Mouse (Mus musculus): ENCODE measurements at regions not wholly inside any gene's neighbourhood (a gene's known extent, or its start where the extent isn't known, plus 50 kb on each side); places are given as distances from the start of the nearest gene placed in this dataset.

DNA sequence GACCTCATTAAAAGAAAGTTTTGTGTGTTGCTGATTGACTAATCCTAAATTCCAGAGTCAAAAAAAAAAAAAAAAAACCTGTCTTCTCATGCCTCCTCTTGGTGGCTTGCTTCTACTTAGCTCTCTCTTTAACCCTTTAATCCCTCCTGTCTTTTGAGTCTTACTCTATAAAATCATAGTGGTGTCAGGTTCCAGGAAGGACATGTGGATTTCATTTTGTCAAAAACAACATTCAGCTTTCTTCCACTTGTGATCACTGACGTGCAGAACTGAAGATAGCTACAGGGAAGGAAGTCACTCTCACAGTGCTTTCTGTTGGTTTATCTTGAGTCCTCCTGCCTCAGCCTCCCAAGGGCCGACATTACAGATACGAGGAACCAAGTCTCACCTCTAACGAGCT, 132.2 kb downstream of the Lca5 start:
- 77% methylated on average over 4 of the region's 4 CpGs for WGBS

GRCm38 (mm10) chr9:83308092-83308491, 132.8 kb downstream of the Lca5 start:
- Histone ChIP-seq H3K27me3 (replicated peaks; ENCODE audit: control insufficient read depth, insufficient read depth, low read length) (no peaks in the 10 kb centered on the region), H3K9ac (ENCODE audit: low read length) (no peak overlapping the region), H3K9me3 (replicated peaks; ENCODE audit: control insufficient read depth, low read length) (no peaks in the 10 kb centered on the region), H3K36me3 (ENCODE audit: control insufficient read depth, insufficient read depth, low read length) (no peaks in the 10 kb centered on the region), H3K4me3 (ENCODE audit: low read depth, low read length) (no peak overlapping the region), H3K27ac (ENCODE audit: low read depth, low read length) (no peak overlapping the region), H3K4me1 (ENCODE audit: control insufficient read depth, insufficient read depth, low read length) (no peaks in the 10 kb centered on the region), H3K4me2 (ENCODE audit: low read length) (no peak overlapping the region)
- WGBS = 98% methylated on average over 4 of the region's 4 CpGs
- no peak for DNase-seq (ENCODE audit: low spot score)
- no peak for ATAC-seq

More for the DNA sequence above, 132.2 kb downstream of the Lca5 start:
- Histone ChIP-seq H3K4me2 (ENCODE audit: low read length) (no peak overlapping the region), H3K9ac (ENCODE audit: low read length) (no peak overlapping the region), H3K4me1 (ENCODE audit: control insufficient read depth, insufficient read depth, low read length) (no peaks in the 10 kb centered on the region), H3K4me3 (ENCODE audit: low read depth, low read length) (no peak overlapping the region), H3K36me3 (ENCODE audit: control insufficient read depth, insufficient read depth, low read length) (no peaks in the 10 kb centered on the region), H3K9me3 (replicated peaks; ENCODE audit: control insufficient read depth, low read length) (no peaks in the 10 kb centered on the region), H3K27me3 (replicated peaks; ENCODE audit: control insufficient read depth, insufficient read depth, low read length) (no peaks in the 10 kb centered on the region), H3K27ac (ENCODE audit: low read depth, low read length) (no peak overlapping the region)
- no peak for DNase-seq (ENCODE audit: low spot score)
- no peak for ATAC-seq

DNA sequence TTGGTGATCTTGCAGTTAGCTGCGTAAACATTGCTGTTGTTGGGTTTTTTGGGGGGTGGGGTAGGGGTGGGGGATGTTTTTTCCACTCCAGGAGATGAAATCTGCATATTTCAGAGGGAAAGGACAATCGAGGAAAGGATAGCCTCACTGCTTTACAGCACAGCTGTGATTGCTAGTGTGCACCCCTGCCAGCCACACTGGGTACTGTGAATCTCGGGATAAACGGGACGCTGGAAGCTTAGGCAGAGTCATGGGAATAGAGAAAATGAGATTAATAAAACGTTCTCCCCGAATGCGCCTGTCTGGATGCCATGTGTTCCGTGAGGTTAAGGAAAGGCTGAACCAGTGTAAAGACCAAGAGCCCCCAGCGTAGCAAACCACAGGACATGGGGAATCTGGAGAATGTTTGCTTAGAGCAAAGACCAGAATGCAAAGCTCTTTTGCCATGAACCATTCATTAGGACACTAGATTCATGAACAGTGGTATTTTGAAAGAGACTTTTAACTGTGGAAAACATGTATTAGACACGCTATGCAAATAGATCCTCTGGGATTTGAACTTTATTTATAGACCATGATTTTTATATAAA, 133.5 kb downstream of the Lca5 start:
- ATAC-seq (no peak), DNase-seq (ENCODE audit: low spot score) (no peak)
- Histone ChIP-seq H3K4me1 (ENCODE audit: control insufficient read depth, insufficient read depth, low read length) (no peaks in the 10 kb centered on the region), H3K27me3 (replicated peaks; ENCODE audit: control insufficient read depth, insufficient read depth, low read length) (no peaks in the 10 kb centered on the region), H3K9ac (ENCODE audit: low read length) (no peak overlapping the region), H3K36me3 (ENCODE audit: control insufficient read depth, insufficient read depth, low read length) (no peaks in the 10 kb centered on the region), H3K4me2 (ENCODE audit: low read length) (no peak overlapping the region), H3K4me3 (ENCODE audit: low read depth, low read length) (no peak overlapping the region), H3K27ac (ENCODE audit: low read depth, low read length) (no peak overlapping the region), H3K9me3 (replicated peaks; ENCODE audit: control insufficient read depth, low read length) (no peaks in the 10 kb centered on the region)
- WGBS = 86% methylated on average over 11 of the region's 11 CpGs

DNA sequence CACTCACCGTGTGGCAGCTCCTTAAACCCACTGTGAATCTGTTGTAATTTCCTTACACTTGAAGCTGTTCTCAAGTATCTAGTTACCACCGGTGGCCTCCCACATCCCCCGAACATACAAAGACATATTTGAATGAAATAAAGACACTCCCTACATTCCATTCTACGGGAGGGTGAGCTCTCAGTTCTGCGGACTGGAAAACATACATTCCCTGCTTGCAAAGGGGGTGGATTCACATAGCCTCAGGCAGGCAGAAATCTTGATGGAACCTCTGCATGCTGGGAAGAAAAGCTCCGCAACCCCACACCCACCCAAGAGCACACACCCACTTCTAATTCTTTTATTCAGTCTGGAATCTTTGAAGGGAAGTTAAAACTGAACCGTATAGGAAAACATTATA, 136.0 kb downstream of the Lca5 start:
- Histone ChIP-seq H3K9me3 (replicated peaks; ENCODE audit: control insufficient read depth, low read length) (no peaks in the 10 kb centered on the region), H3K4me2 (ENCODE audit: low read length) (no peak overlapping the region), H3K4me3 (ENCODE audit: low read depth, low read length) (no peak overlapping the region), H3K27ac (ENCODE audit: low read depth, low read length) (no peak overlapping the region), H3K27me3 (replicated peaks; ENCODE audit: control insufficient read depth, insufficient read depth, low read length) (no peaks in the 10 kb centered on the region), H3K4me1 (ENCODE audit: control insufficient read depth, insufficient read depth, low read length) (no peaks in the 10 kb centered on the region), H3K9ac (ENCODE audit: low read length) (no peak overlapping the region), H3K36me3 (ENCODE audit: control insufficient read depth, insufficient read depth, low read length) (no peaks in the 10 kb centered on the region)
- no peak for ATAC-seq
- DNase-seq (ENCODE audit: low spot score) = no peak
- 48% methylated on average over 7 of the region's 7 CpGs for WGBS

GRCm38 (mm10) chr9:83300500-83300899, 140.4 kb downstream of the Lca5 start:
- Histone ChIP-seq H3K4me1 (ENCODE audit: control insufficient read depth, insufficient read depth, low read length) (no peaks in the 10 kb centered on the region), H3K4me3 (ENCODE audit: low read depth, low read length) (no peak overlapping the region), H3K27me3 (replicated peaks; ENCODE audit: control insufficient read depth, insufficient read depth, low read length) (no peaks in the 10 kb centered on the region), H3K27ac (ENCODE audit: low read depth, low read length) (no peak overlapping the region), H3K9me3 (replicated peaks; ENCODE audit: control insufficient read depth, low read length) (no peaks in the 10 kb centered on the region), H3K36me3 (ENCODE audit: control insufficient read depth, insufficient read depth, low read length) (no peaks in the 10 kb centered on the region), H3K4me2 (ENCODE audit: low read length) (no peak overlapping the region), H3K9ac (ENCODE audit: low read length) (no peak overlapping the region)
- WGBS = 63% methylated on average over 4 of the region's 4 CpGs
- no peak for DNase-seq (ENCODE audit: low spot score)
- no peak for ATAC-seq

DNA sequence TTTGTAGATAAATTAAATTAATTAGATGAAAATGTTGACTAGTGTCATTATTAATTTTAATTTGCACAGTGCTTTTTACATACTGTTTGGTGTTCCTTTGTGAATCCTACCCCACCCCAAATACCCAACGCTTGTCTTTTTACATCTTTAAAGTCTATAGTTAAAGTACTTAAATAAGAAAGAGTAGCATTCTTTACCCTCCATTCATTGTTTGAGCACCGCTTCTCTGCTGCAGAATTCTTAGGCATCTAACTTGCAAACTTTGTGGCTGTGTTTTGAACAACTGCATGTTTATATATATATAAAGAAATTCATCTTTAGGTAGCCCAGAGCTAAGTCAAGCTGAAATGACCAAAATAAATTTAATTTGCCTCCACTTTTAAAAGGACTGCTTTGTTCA, 140.9 kb downstream of the Lca5 start:
- 52% methylated on average over 2 of the region's 2 CpGs for WGBS
- Histone ChIP-seq H3K4me3 (ENCODE audit: low read depth, low read length) (no peak overlapping the region), H3K27ac (ENCODE audit: low read depth, low read length) (no peak overlapping the region), H3K9ac (ENCODE audit: low read length) (no peak overlapping the region), H3K36me3 (ENCODE audit: control insufficient read depth, insufficient read depth, low read length) (no peaks in the 10 kb centered on the region), H3K27me3 (replicated peaks; ENCODE audit: control insufficient read depth, insufficient read depth, low read length) (no peaks in the 10 kb centered on the region), H3K9me3 (replicated peaks; ENCODE audit: control insufficient read depth, low read length) (no peaks in the 10 kb centered on the region), H3K4me1 (ENCODE audit: control insufficient read depth, insufficient read depth, low read length) (no peaks in the 10 kb centered on the region), H3K4me2 (ENCODE audit: low read length) (no peak overlapping the region)
- ATAC-seq (no peak), DNase-seq (ENCODE audit: low spot score) (no peak)

DNA sequence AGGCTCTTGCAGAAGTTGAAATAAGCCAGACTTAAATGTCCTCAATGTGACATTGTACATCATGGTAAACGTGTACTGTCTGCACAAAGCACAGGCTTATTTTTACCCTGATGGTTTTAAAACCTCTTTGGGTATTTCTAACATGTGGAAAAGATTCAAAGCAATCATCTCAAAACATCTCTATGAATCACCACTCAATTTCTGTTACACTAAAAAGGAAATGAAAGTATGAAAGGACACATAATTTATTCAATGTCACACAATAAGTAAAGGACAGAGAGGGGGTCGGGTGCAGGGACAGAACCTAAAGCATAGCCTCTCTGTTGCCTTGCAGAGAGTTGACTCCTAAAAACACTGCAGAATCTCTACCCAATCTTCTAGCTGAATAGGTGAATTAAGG, 141.3 kb downstream of the Lca5 start:
- Histone ChIP-seq H3K9ac (ENCODE audit: low read length) (no peak overlapping the region), H3K4me2 (ENCODE audit: low read length) (no peak overlapping the region), H3K27me3 (replicated peaks; ENCODE audit: control insufficient read depth, insufficient read depth, low read length) (no peaks in the 10 kb centered on the region), H3K4me3 (ENCODE audit: low read depth, low read length) (no peak overlapping the region), H3K9me3 (replicated peaks; ENCODE audit: control insufficient read depth, low read length) (no peaks in the 10 kb centered on the region), H3K36me3 (ENCODE audit: control insufficient read depth, insufficient read depth, low read length) (no peaks in the 10 kb centered on the region), H3K4me1 (ENCODE audit: control insufficient read depth, insufficient read depth, low read length) (no peaks in the 10 kb centered on the region), H3K27ac (ENCODE audit: low read depth, low read length) (no peak overlapping the region)
- DNase-seq (ENCODE audit: low spot score) (no peak), ATAC-seq (no peak)
- 63% methylated on average over 2 of the region's 2 CpGs for whole genome bisulfite sequencing

GRCm38 (mm10) chr9:83295453-83295852, 145.5 kb downstream of the Lca5 start:
- no peak overlapping the region for H3K27ac ChIP-seq (ENCODE audit: low read depth, low read length)
- no peak for DNase-seq (ENCODE audit: low spot score)
- no peak overlapping the region for H3K4me2 ChIP-seq (ENCODE audit: low read length)
- H3K9ac ChIP-seq (ENCODE audit: low read length) = no peak overlapping the region
- WGBS = 88% methylated on average over 9 of the region's 9 CpGs
- H3K27me3 ChIP-seq (replicated peaks; ENCODE audit: control insufficient read depth, insufficient read depth, low read length) = no peaks in the 10 kb centered on the region
- no peaks in the 10 kb centered on the region for H3K9me3 ChIP-seq (replicated peaks; ENCODE audit: control insufficient read depth, low read length)
- H3K36me3 ChIP-seq (ENCODE audit: control insufficient read depth, insufficient read depth, low read length) = no peaks in the 10 kb centered on the region
- H3K4me3 ChIP-seq (ENCODE audit: low read depth, low read length) = no peak overlapping the region
- no peak for ATAC-seq
- H3K4me1 ChIP-seq (ENCODE audit: control insufficient read depth, insufficient read depth, low read length) = no peaks in the 10 kb centered on the region

DNA sequence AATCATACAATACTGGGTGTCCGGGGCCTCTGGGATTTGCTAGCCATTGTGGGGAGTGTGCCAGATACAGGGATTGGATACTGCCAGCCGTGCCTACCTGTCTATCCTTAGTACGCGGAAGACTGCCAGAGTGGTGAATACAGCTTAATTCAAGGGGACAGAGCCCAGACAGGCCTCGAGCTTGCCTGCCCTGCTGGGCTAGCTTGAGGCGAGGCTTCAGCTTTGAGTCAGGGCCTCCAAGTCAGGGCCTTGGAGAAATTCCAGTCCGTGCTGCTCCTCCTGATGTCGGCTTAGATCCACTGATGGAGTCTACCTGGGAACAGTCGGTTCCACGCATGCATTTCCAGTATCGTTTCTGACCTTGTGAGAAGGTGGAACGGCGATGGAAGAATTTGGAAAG, 146.5 kb downstream of the Lca5 start:
- Histone ChIP-seq H3K4me2 (ENCODE audit: low read length) (no peak overlapping the region), H3K4me1 (ENCODE audit: control insufficient read depth, insufficient read depth, low read length) (no peaks in the 10 kb centered on the region), H3K27ac (ENCODE audit: low read depth, low read length) (no peak overlapping the region), H3K9me3 (replicated peaks; ENCODE audit: control insufficient read depth, low read length) (no peaks in the 10 kb centered on the region), H3K4me3 (ENCODE audit: low read depth, low read length) (no peak overlapping the region), H3K9ac (ENCODE audit: low read length) (no peak overlapping the region), H3K27me3 (replicated peaks; ENCODE audit: control insufficient read depth, insufficient read depth, low read length) (no peaks in the 10 kb centered on the region), H3K36me3 (ENCODE audit: control insufficient read depth, insufficient read depth, low read length) (no peaks in the 10 kb centered on the region)
- DNase-seq (ENCODE audit: low spot score) (no peak), ATAC-seq (no peak)
- 82% methylated on average over 13 of the region's 13 CpGs for WGBS
